Mouse (Mus musculus) limb, embryonic 14.5 days (tissue): ENCODE measurements at regions not wholly inside any gene's neighbourhood (a gene's known extent, or its start where the extent isn't known, plus 50 kb on each side); places are given as distances from the start of the nearest gene placed in this dataset.

Source experiments
- ATAC-seq: fragments of 200-750 bp; cut with Nextera tagmentation; 2 replicates; pipeline ENCODE4 v1.8.0; 2017; ENCODE audit warnings: low read depth, moderate number of reproducible peaks, moderate TSS enrichment; ENCODE audit not compliant: low FRiP score
- DNase-seq: peaks from one replicate; pipeline ENCODE4 v3.0.0-alpha.2; 2015; ENCODE audit warnings: low spot score
- H3K27ac ChIP-seq: fragments of 300-500 bp; sonication (generic); replicated peaks from 2 replicates; pipeline ENCODE4 v1.5.1; 2014; ENCODE audit warnings: low read depth, mild to moderate bottlenecking, low read length, moderate library complexity, mixed read lengths
- H3K27me3 ChIP-seq: fragments of 300-500 bp; sonication (generic); 2 replicates; pipeline ENCODE4 v1.6.1; 2014; ENCODE audit warnings: low read length, mixed read lengths; ENCODE audit not compliant: control insufficient read depth, insufficient read depth
- H3K36me3 ChIP-seq: fragments of 300-500 bp; sonication (generic); 2 replicates; pipeline ENCODE4 v1.6.1; 2014; ENCODE audit warnings: mild to moderate bottlenecking, low read length, moderate library complexity, mixed read lengths; ENCODE audit not compliant: control insufficient read depth, insufficient read depth
- H3K4me1 ChIP-seq: fragments of 300-500 bp; sonication (generic); 2 replicates; pipeline ENCODE4 v1.6.1; 2014; ENCODE audit warnings: antibody characterized with exemption, low read length, mixed read lengths; ENCODE audit not compliant: control insufficient read depth, insufficient read depth
- H3K4me2 ChIP-seq: fragments of 300-500 bp; sonication (generic); replicated peaks from 2 replicates; pipeline ENCODE4 v1.6.1; 2014; ENCODE audit warnings: low read depth, mild to moderate bottlenecking, low read length, moderate library complexity; ENCODE audit not compliant: severe bottlenecking
- H3K4me3 ChIP-seq: fragments of 300-500 bp; sonication (generic); replicated peaks from 2 replicates; pipeline ENCODE4 v1.5.1; 2014; ENCODE audit warnings: low read length
- H3K9ac ChIP-seq: fragments of 300-500 bp; sonication (generic); 2 replicates; pipeline ENCODE4 v1.6.1; 2014; ENCODE audit warnings: mild to moderate bottlenecking, low read depth, low read length, moderate library complexity; ENCODE audit not compliant: severe bottlenecking
- H3K9me3 ChIP-seq: fragments of 300-500 bp; sonication (generic); 2 replicates; pipeline ENCODE4 v1.6.1; 2016; ENCODE audit warnings: low read length; ENCODE audit not compliant: control insufficient read depth
- POLR2A ChIP-seq: fragments of 200-500 bp; IDR thresholded peaks from 2 replicates; pipeline ENCODE4 v1.8.0; 2012; ENCODE audit warnings: inconsistent platforms, mild to moderate bottlenecking, moderate library complexity, borderline replicate concordance; ENCODE audit not compliant: insufficient read depth, insufficient read length; ENCODE audit errors: extremely low read depth
- WGBS: fragments of 180-500 bp; shearing (Covaris S2); extraction: QIAGEN DNeasy Blood & Tissue Kit; methylation state at CpG from one replicate; pipeline ENCODE4 v1.1.7; 2014; 5-methylcytosine and 5-hydroxymethylcytosine counted together

- H3K4me1 ChIP-seq: no peaks in the 10 kb centered on the region
- H3K9me3 ChIP-seq: no peaks in the 10 kb centered on the region
- H3K27ac ChIP-seq: no peak overlapping the region
- H3K27me3 ChIP-seq: no peaks in the 10 kb centered on the region
- no peak overlapping the region for H3K4me2 ChIP-seq
- DNase-seq (no peak), ATAC-seq (no peak)
- no peak overlapping the region for H3K9ac ChIP-seq
- WGBS: 74% methylated on average over 1 of the region's 1 CpGs
- no peaks in the 10 kb centered on the region for H3K36me3 ChIP-seq
- TF ChIP-seq POLR2A: no peak
- H3K4me3 ChIP-seq: no peak overlapping the region
Observed at GRCm38 (mm10) chr8:100323471-100323870, 907.2 kb upstream of the Cdh8 start.

GRCm38 (mm10) chr8:100298191-100298590 lies 881.9 kb upstream of the Cdh8 start:
- ATAC-seq (no peak), DNase-seq (no peak)
- H3K27ac ChIP-seq: no peak overlapping the region
- H3K36me3 ChIP-seq: no peaks in the 10 kb centered on the region
- TF ChIP-seq POLR2A: no peak
- H3K4me2 ChIP-seq: no peak overlapping the region
- 85% methylated on average over 3 of the region's 3 CpGs for WGBS
- no peaks in the 10 kb centered on the region for H3K9me3 ChIP-seq
- H3K9ac ChIP-seq: no peak overlapping the region
- no peak overlapping the region for H3K4me3 ChIP-seq
- H3K27me3 ChIP-seq: no peaks in the 10 kb centered on the region
- no peaks in the 10 kb centered on the region for H3K4me1 ChIP-seq

DNA sequence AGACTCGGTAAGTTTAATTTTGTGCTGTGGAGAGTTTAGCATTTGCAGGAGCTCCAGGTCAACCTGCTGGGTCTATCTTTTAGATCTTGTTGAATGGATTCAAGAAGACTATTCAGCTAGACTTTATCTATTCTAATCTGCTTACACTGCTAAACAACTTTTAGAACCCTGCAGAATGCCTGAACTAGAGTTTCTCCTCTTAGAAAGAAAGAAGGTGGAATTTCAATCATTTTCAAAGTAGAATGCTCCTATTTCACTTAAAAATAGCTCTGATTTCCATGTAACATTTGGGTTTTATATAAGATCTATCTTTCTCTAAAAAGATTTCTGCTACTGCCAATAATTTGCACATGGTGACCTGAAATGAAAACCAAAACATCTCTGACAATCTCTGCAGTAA lies 876.3 kb upstream of the Cdh8 start:
- WGBS: 78% methylated on average over 1 of the region's 1 CpGs
- Histone ChIP-seq H3K36me3 (no peaks in the 10 kb centered on the region), H3K4me3 (no peak overlapping the region), H3K9me3 (no peaks in the 10 kb centered on the region), H3K4me1 (no peaks in the 10 kb centered on the region), H3K9ac (no peak overlapping the region), H3K4me2 (no peak overlapping the region), H3K27ac (no peak overlapping the region), H3K27me3 (no peaks in the 10 kb centered on the region)
- TF ChIP-seq POLR2A: no peak
- ATAC-seq (no peak), DNase-seq (no peak)

- Histone ChIP-seq H3K27ac (no peak overlapping the region), H3K36me3 (no peaks in the 10 kb centered on the region), H3K9ac (no peak overlapping the region), H3K9me3 (no peaks in the 10 kb centered on the region), H3K4me1 (no peaks in the 10 kb centered on the region), H3K4me3 (no peak overlapping the region), H3K27me3 (no peaks in the 10 kb centered on the region), H3K4me2 (no peak overlapping the region)
- DNase-seq (no peak), ATAC-seq (no peak)
- TF ChIP-seq POLR2A: no peak
- 84% methylated on average over 1 of the region's 1 CpGs for WGBS
Observed at GRCm38 (mm10) chr8:100291981-100292380, 875.7 kb upstream of the Cdh8 start.
